Mouse (Mus musculus) splenic B cell, adult 2 months (primary cell): ENCODE results near the gene Ttll5.
A peak's percentile ranks its signal among the peaks of the same experiment; 100 is the strongest.

ENCODE experiments used
- DNase-seq: peaks from one replicate; pipeline ENCODE4 v3.0.0-alpha.2; 2011; ENCODE audit warnings: low read depth, low spot score
- H3K27me3 ChIP-seq: 2 replicates; pipeline ENCODE4 v1.6.1; 2012; ENCODE audit warnings: mild to moderate bottlenecking, low read length, moderate library complexity, mixed read lengths; ENCODE audit not compliant: control insufficient read depth, poor library complexity, insufficient read depth, severe bottlenecking
- H3K36me3 ChIP-seq: 2 replicates; pipeline ENCODE4 v1.6.1; 2012; ENCODE audit warnings: mild to moderate bottlenecking, low read length, moderate library complexity, mixed read lengths; ENCODE audit not compliant: control insufficient read depth, poor library complexity, insufficient read depth, severe bottlenecking

Gene Ttll5

DNA sequence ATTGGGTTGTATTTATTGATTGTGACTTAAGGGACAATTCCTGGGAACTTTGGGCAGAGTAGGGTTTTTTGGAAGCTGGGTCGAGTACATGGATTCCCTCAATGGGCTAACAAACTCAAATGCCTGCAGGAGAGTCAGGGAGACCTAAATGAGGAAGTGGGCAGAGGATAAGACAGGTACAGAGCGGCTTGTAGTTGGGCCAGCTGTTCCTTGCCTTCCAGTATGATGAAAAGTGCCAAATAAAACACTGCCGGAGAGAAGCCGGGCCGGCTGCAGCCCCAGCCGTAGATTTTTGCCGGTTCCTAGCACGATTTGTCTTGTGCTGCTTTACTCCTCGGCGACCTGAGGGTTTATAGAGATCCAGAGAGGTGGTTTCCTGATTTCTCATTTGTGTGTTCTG is 104.1 kb downstream of the Ttll5 start:
- DNase-seq: peak; percentile 49
- no peaks in the 10 kb centered on the region for H3K27me3 ChIP-seq
- peaks cover 3% of the 10 kb centered on the region for H3K36me3 ChIP-seq

DNA sequence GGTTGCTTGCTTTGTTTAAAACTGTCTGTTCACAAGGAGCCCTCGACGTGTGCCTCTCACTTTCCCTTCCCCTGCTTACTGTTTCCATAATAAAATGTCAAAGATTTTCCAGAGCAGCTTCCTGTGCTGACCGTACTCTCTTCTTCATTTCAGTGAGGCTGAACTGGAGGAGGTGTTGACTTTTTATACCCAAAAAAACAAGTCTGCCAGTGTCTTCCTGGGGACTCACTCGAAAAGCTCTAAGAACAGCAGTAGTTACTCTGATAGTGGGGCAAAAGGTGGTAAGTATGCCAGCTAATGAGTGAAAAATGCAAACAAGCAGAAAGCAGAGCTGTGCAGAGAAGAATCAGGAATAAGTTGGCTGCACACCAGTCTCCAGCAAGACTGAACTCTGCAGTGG is 105.3 kb downstream of the Ttll5 start:
- H3K36me3 ChIP-seq: peaks cover 3% of the 10 kb centered on the region
- H3K27me3 ChIP-seq: no peaks in the 10 kb centered on the region
- no peak for DNase-seq

DNA sequence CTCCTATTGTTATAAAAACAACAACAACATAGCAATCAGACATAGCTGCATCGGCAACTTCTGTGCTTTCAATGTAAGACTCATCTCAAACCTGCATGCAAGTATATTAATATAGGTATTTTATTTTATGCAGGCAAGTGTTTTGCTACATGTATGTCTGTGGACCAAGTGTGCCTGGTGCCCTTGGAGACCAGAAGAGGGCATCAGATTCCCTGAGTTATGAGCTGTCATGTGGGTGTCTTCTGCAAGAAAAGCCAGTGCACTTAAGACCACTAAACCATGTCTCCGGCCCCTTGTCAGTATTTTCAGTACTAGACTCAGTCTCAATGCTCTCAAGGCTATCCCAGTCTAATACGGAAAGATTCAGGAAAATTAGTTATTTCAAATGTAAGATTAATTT is 106.3 kb downstream of the Ttll5 start:
- H3K36me3 ChIP-seq: peaks cover 3% of the 10 kb centered on the region
- H3K27me3 ChIP-seq: no peaks in the 10 kb centered on the region
- peak; percentile 62 for DNase-seq

DNA sequence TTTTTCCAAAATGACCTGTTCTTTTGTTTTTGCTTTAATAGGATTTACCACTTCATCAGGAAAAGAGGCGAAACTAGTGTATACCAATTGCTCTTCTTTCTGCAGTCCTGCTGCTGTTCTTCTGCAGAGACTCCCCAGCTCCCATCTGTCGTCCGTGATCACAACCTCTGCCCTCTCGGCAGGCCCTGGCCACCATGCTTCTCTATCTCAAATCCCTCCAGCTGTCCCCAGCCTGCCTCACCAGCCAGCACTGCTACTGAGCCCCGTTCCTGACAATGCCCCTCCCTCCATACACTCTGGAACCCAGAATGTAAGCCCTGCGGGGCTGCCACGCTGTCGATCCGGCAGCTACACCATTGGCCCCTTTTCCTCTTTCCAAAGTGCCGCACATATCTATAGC is 108.8 kb downstream of the Ttll5 start:
- no peak for DNase-seq
- no peaks in the 10 kb centered on the region for H3K27me3 ChIP-seq

DNA sequence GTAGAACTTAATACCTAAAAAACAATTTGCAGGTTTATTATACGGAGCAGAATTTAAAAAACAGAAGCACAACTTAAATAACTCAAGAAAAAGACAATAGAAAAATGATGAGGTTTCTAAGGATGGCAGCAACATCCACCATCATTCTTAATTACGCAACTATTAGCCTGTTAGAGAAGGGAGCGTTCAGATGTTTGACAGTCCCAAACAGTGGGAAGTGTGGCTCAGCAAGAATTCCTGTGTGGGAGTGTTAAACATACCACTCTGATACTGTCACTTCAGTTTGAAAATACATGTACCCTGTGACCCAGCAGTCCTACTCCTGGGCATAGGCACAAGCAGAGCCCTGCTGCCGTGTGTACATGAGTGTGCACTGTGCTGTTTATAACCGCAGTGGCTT is 112.9 kb downstream of the Ttll5 start:
- DNase-seq: no peak
- Histone ChIP-seq H3K36me3 (peaks cover 3% of the 10 kb centered on the region), H3K27me3 (no peaks in the 10 kb centered on the region)

More for the DNA sequence above, 108.8 kb downstream of the Ttll5 start:
- H3K36me3 ChIP-seq: peaks cover 3% of the 10 kb centered on the region

DNA sequence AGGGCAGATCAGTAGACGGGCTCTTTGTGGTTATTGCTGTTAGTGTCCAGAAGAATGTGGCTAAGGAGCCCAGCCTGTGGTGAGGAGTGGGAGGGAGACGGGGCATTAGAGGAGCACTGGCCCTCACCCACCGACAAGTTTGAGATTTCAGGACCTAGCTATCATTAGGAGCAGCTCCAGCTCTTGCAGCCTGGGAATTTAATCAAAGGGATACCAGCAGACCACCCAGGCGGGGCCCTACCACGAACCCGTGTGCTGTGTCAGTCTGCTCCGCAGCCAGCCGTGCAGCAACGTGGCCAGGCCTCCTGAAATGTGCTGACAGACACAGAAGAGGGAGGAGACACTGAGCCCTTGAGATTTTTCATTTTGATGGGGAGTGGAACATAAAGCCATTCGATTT is 119.0 kb downstream of the Ttll5 start:
- H3K27me3 ChIP-seq: no peaks in the 10 kb centered on the region
- DNase-seq: no peak
- H3K36me3 ChIP-seq: no peaks in the 10 kb centered on the region; the same call in 1 of the 2 replicates

DNA sequence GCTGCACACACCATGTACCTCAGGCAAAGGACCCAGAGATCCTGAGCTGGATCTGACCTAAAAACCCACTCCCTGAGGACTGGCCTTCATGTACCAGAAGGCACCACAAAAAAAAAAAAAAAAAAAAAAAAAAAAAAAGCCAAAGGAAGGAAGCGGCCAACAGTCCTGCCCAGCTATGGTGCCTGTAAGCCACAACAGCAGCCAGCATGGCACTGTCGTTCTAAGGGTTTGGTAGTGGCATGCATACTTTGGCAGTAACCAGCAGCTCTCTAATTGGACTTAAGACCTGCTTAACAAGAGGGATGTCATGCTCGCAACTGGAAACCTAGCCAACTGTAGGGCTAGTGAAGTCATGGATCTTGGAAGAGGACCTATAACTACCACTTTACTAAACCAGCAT is 120.0 kb downstream of the Ttll5 start:
- DNase-seq: no peak
- Histone ChIP-seq H3K36me3 (no peaks in the 10 kb centered on the region; the same call in 1 of the 2 replicates), H3K27me3 (no peaks in the 10 kb centered on the region)

DNA sequence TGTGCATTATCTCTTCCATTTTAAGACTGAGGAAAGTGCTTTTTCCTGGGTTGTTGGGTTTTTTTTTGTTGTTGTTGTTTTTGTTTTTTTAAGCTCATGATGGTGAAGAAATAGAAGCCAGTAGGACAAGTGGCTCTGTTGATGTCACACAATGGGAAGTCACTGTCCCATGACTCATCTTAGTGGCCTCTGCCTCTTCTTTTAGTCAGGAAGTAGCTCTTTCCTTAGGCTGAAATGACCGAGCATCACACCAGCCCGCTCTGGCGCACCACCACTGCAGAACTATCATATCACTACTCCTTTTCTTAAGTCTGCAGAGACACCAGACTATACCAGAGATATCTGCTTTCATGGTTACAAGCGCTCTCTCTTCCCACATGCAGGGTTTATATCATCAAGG is 122.7 kb downstream of the Ttll5 start:
- Histone ChIP-seq H3K36me3 (no peaks in the 10 kb centered on the region), H3K27me3 (no peaks in the 10 kb centered on the region)
- DNase-seq: no peak

DNA sequence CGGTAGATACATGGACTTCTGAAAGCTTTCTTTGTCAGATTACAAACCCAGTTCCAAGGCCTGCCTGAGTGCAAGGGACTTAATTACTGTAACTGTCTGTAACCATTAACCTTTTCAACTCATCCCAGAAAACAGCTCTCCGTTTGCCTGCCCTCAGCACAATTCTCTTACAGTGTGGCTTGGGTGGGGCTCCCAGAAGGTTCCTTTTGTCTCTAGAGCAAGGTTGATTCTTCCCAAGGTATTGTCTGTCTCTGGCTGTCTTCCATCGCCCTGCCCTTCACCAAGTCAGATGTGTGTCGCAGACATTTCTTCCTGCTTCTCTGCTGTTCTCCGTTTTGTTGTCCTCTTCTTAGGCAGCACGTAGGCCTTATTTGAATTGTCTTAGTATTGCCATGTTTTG is 125.2 kb downstream of the Ttll5 start:
- H3K27me3 ChIP-seq: no peaks in the 10 kb centered on the region
- no peak for DNase-seq
- H3K36me3 ChIP-seq: no peaks in the 10 kb centered on the region

DNA sequence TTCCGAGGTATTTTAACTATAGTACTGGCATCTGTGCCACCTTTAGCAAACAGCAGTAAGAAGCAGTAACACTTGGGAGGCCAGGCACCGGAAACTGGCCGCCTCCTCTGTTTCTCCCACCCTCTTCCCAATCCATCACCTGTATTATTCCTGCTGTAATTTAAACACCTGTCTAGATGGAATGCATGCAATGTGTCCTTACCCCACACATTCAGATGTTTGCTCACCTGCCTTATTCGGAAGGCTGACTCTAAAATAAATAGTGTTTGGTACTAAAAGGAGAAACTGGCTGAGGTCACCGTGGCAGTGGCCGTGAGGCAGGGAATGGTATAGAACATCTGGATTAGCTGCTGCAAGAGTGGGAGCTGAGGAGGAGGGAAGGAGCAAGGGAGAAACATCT is 125.9 kb downstream of the Ttll5 start:
- no peak for DNase-seq
- Histone ChIP-seq H3K36me3 (no peaks in the 10 kb centered on the region), H3K27me3 (no peaks in the 10 kb centered on the region)

DNA sequence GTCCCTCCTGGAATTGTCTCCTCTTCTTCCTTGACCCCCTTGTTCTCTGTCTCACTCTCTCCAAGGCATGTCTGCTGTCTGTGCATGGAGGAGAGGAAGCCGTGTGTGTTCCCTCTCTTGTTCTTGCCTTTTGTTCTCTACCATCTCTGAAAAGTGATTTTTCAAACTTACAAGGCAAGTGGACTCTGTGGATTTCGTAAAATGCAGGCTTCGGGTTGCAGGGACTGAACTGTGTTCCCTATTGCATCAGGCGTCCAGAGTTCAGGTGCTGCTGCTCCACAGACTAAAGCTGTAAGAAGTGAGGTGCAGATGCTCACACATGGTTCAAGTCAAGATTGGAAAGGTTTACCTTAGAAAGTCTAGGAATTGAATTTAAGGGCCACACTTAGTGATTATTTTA is 126.6 kb downstream of the Ttll5 start:
- no peak for DNase-seq
- Histone ChIP-seq H3K27me3 (no peaks in the 10 kb centered on the region), H3K36me3 (no peaks in the 10 kb centered on the region)

DNA sequence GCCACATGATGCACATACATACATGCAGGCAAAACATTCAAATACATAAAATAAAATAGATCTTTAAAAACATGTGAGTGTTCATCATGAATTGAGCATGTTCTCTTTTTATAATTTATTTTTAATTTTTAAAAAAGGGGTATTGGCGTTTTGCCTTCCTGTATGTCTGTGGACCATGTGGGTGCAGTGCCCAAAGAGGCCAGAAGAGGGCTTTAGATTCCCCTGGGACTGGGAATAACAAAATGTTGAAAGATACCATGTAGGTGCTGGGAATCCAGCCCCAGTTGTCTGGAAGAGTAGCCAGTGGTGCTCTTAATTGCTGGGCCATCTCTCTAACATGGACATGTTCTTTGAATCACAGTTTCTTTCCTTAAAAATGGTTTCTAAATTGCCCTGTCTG is 127.4 kb downstream of the Ttll5 start:
- Histone ChIP-seq H3K36me3 (no peaks in the 10 kb centered on the region), H3K27me3 (no peaks in the 10 kb centered on the region)
- peak; percentile 29 for DNase-seq

DNA sequence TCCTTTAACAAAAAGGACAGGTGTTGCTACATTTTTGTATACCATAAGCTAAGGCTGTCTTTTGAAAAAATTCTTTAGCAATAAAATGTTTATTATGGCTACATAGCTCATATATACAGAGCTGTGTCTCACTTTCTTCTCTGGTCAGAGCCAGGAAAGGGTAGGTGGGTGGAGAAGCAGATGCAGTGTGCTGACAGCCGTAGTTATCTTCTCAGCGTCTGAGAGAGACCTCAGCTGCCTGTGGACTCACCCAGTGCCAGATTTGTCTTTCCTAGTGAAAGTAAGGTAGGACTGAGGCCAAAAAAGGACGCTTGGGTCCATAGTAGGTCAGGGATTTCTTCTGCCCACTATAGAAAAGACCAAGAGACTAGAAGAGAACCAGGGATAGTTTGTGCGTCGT is 127.9 kb downstream of the Ttll5 start:
- Histone ChIP-seq H3K36me3 (no peaks in the 10 kb centered on the region), H3K27me3 (no peaks in the 10 kb centered on the region)
- DNase-seq: no peak

DNA sequence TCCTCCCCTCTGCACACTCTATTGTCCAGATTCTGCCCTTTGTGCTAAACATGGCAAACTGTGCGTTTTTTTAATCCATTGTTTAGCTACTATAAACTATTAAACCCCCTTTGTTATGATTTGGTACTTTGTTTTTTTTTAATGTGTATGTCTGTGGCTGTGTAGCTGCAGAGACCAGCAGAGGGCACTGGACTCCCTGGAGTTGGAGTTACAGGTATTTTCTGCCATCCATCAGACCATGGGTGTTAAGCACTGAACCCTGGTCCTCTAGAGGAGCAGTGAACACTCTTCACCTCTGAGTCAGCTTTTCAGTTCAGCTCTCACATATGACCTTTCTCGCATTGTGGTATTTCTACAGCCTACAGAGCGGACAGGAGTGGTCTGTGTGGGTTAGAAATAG is 129.7 kb downstream of the Ttll5 start:
- DNase-seq: peak; percentile 75
- Histone ChIP-seq H3K27me3 (no peaks in the 10 kb centered on the region), H3K36me3 (no peaks in the 10 kb centered on the region)

DNA sequence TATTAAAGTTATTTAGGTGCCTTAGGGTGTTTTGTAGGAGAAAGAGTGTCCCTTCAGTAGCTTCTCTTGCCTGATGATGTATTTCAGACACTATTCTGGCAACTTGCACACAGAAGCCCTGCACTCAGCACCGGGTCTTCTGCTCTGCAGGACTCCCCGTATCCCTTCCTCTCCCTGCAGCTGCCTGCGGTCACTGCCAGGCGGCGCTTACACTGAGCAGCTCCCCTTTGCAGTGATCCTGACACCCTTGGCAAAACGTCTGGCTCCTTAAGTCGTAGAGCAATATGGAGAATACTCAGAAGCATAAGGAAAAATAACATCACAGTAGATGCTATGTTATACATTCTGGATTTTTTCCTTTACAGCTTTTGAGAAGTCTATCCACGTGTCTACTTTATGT is 130.6 kb downstream of the Ttll5 start:
- Histone ChIP-seq H3K27me3 (no peaks in the 10 kb centered on the region), H3K36me3 (no peaks in the 10 kb centered on the region)
- DNase-seq: no peak

DNA sequence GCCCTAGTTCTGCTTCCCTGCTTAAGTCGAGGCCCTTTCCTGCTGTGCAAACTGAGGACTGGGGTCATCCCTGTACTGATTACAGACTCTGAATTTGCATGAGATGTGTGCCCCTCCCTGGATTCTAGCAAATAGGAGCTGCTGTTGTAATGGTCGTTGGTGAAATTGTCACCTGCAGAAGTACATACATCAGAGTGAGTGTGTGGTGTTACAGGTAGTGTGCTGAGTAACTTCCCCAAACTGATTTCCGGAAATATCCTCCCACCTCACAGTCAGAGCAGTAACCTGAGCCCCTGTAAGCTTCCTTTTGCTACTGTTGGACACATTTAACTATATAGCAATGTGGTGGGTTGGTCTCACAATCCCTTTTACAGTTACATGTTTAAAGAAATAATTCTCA is 131.2 kb downstream of the Ttll5 start:
- H3K36me3 ChIP-seq: no peaks in the 10 kb centered on the region
- DNase-seq: peak; percentile 79
- H3K27me3 ChIP-seq: no peaks in the 10 kb centered on the region
